Mouse (Mus musculus) midbrain, postnatal 0 days (tissue): ENCODE data around the gene Tmem115. TPM values are rescaled to one million over a fixed set of nuclear protein-coding genes. Genes with fewer than 3 reads are reported as not detected.

Source experiments
- ATAC-seq: fragments of 200-750 bp; cut with Nextera tagmentation; 2 replicates; pipeline ENCODE4 v1.8.0; 2017; ENCODE audit warnings: moderate number of reproducible peaks, mild to moderate bottlenecking, moderate TSS enrichment, moderate library complexity; ENCODE audit not compliant: low FRiP score
- DNase-seq: peaks from one replicate; pipeline ENCODE4 v3.0.0-alpha.2; 2015; ENCODE audit warnings: low spot score
- H3K27ac ChIP-seq: fragments of 300-500 bp; sonication (generic); 2 replicates; pipeline ENCODE4 v1.5.1; 2014; ENCODE audit warnings: low read depth, mild to moderate bottlenecking, low read length, mixed read lengths
- H3K27me3 ChIP-seq: fragments of 300-500 bp; sonication (generic); 2 replicates; pipeline ENCODE4 v1.6.1; 2014; ENCODE audit warnings: low read length, control low read depth, mixed read lengths; ENCODE audit not compliant: insufficient read depth
- H3K36me3 ChIP-seq: fragments of 300-500 bp; sonication (generic); 2 replicates; pipeline ENCODE4 v1.6.1; 2014; ENCODE audit warnings: low read length, control low read depth, mixed read lengths; ENCODE audit not compliant: insufficient read depth
- H3K4me1 ChIP-seq: fragments of 300-500 bp; sonication (generic); 2 replicates; pipeline ENCODE4 v1.6.1; 2014; ENCODE audit warnings: mild to moderate bottlenecking, control low read depth, antibody characterized with exemption, low read length, mixed read lengths; ENCODE audit not compliant: insufficient read depth
- H3K4me2 ChIP-seq: fragments of 300-500 bp; sonication (generic); 2 replicates; pipeline ENCODE4 v1.6.1; 2014; ENCODE audit warnings: low read depth, mild to moderate bottlenecking, low read length, mixed read lengths; ENCODE audit not compliant: poor library complexity, severe bottlenecking
- H3K4me3 ChIP-seq: fragments of 300-500 bp; sonication (generic); 2 replicates; pipeline ENCODE4 v1.5.1; 2014; ENCODE audit warnings: low read depth, mild to moderate bottlenecking, low read length, moderate library complexity
- H3K9ac ChIP-seq: fragments of 300-500 bp; sonication (generic); replicated peaks from 2 replicates; pipeline ENCODE4 v1.6.1; 2014; ENCODE audit warnings: mild to moderate bottlenecking, low read length, moderate library complexity, mixed read lengths; ENCODE audit not compliant: poor library complexity, severe bottlenecking
- H3K9me3 ChIP-seq: fragments of 300-500 bp; sonication (generic); 2 replicates; pipeline ENCODE4 v1.6.1; 2016; ENCODE audit warnings: low read length, control low read depth
- CTCF ChIP-seq: IDR thresholded peaks from 2 replicates; pipeline ENCODE4 v1.5.1; 2016; ENCODE audit warnings: antibody characterized with exemption, mild to moderate bottlenecking
- WGBS: fragments of 180-500 bp; shearing (Covaris S2); extraction: QIAGEN DNeasy Blood & Tissue Kit; methylation state at CpG from one replicate; pipeline ENCODE4 v1.1.7; 2014; 5-methylcytosine and 5-hydroxymethylcytosine counted together
- polyA plus RNA-seq: library from polyadenylated mRNA; unstranded; fragments of >200 nt; fragmentation: Nextera tagmentation; extraction: Ambion mirVana; gene quantifications from 2 replicates; pipeline ENCODE4 v1.2.1, GENCODE M21; 2015
- total RNA-seq: library from RNA; depleted of rRNA; stranded (reverse); fragments of >200 nt; gene quantifications from 2 replicates; pipeline ENCODE4 v1.2.3, GENCODE M21; 2014

Gene Tmem115
- total and polyA plus RNA-seq, 2 experiments from 2014 or later: 51.9 to 57.8 TPM

DNA sequence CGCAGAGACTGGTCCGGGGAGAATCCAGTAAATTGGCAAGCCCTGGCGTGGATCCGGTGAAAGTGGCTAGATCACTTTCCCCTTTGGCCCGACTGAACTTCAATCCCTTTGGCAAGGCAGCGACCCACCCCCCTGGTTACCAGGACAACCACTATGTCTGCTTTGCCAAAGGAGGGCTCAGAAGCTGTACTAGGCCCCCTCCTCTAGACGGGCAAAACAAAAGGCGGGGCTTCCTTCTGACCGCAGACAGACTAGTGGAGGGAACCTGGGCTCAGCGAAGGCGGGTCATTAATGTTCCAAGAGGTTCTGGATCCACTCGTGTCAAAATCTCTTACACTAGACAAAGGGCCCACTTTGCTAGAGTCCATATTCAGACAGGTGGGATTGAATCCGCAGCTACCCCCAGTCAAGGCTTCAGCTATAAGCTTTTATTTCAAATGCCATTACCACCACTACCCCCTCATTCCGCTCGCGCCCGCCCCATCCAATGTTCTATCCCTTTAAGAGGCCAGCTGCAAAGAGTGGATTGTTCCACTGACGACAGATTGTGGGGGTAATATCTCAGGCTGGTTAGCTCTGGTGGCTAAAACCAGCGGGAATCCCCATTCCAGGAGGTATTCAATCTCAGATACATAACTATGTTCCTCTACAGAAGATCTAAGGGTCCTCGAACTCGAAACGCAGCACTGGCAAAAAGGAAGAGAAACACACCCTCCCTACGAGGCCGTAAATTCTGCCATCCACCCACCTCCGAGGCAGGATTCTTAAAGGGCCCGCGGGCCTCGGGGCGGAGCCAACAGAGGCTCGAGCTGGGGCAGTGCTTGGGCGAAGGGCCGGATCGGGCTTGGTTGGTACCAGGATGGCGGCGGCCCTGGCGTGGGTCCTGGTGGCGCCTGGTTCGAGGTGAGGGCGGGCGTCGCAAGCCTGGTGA lies 34.9 kb downstream of the Tmem115 start:
- peaks cover 23% of the 10 kb centered on the region for H3K36me3 ChIP-seq
- under 1% methylated on average over 41 of the region's 41 CpGs for WGBS
- peak overlapping the region; percentile 80 for H3K4me2 ChIP-seq
- peak overlapping the region; percentile 76 for H3K4me3 ChIP-seq
- no peaks in the 10 kb centered on the region for H3K27me3 ChIP-seq
- no peaks in the 10 kb centered on the region for H3K9me3 ChIP-seq
- ATAC-seq (peak; percentile 85), DNase-seq (peak; percentile 93)
- TF ChIP-seq CTCF: no peak
- H3K4me1 ChIP-seq: peaks cover 26% of the 10 kb centered on the region
- H3K9ac ChIP-seq: peak overlapping the region; percentile 77
- peak overlapping the region; percentile 80 for H3K27ac ChIP-seq

- Histone ChIP-seq H3K36me3 (peaks cover 23% of the 10 kb centered on the region), H3K4me3 (peak overlapping the region; percentile 76), H3K27ac (peak overlapping the region; percentile 80), H3K4me1 (peaks cover 20% of the 10 kb centered on the region), H3K9ac (peak overlapping the region; percentile 77), H3K27me3 (no peaks in the 10 kb centered on the region), H3K9me3 (no peaks in the 10 kb centered on the region), H3K4me2 (peak overlapping the region; percentile 80)
- WGBS: under 1% methylated on average over 20 of the region's 23 CpGs
- DNase-seq: no peak
- TF ChIP-seq CTCF: no peak
- ATAC-seq: peak; percentile 31
Measured at GRCm38 (mm10) chr9:107569270-107569669, 35.5 kb downstream of the Tmem115 start.

GRCm38 (mm10) chr9:107570016-107570415 lies 36.3 kb downstream of the Tmem115 start:
- no peak for TF ChIP-seq CTCF
- peaks cover 20% of the 10 kb centered on the region for H3K4me1 ChIP-seq

GRCm38 (mm10) chr9:107570845-107571244 lies 37.1 kb downstream of the Tmem115 start:
- Histone ChIP-seq H3K27me3 (no peaks in the 10 kb centered on the region), H3K9me3 (no peaks in the 10 kb centered on the region), H3K27ac (no peak overlapping the region), H3K36me3 (peaks cover 15% of the 10 kb centered on the region), H3K4me1 (peaks cover 20% of the 10 kb centered on the region), H3K4me3 (no peak overlapping the region; the same call in 1 of the 2 replicates), H3K4me2 (peak overlapping the region; percentile 80; the same call in 1 of the 2 replicates), H3K9ac (no peak overlapping the region)
- ATAC-seq (no peak), DNase-seq (no peak)
- 94% methylated on average over 21 of the region's 21 CpGs for WGBS
- no peak for TF ChIP-seq CTCF

More at GRCm38 (mm10) chr9:107570016-107570415, 36.3 kb downstream of the Tmem115 start:
- Histone ChIP-seq H3K9me3 (no peaks in the 10 kb centered on the region), H3K27me3 (no peaks in the 10 kb centered on the region), H3K4me2 (peak overlapping the region; percentile 80), H3K4me3 (peak overlapping the region; percentile 76), H3K27ac (peak overlapping the region; percentile 80; the same call in 1 of the 2 replicates), H3K9ac (peak overlapping the region; percentile 77), H3K36me3 (peaks cover 21% of the 10 kb centered on the region)
- DNase-seq: no peak
- ATAC-seq: no peak
- 47% methylated on average over 13 of the region's 13 CpGs for WGBS

DNA sequence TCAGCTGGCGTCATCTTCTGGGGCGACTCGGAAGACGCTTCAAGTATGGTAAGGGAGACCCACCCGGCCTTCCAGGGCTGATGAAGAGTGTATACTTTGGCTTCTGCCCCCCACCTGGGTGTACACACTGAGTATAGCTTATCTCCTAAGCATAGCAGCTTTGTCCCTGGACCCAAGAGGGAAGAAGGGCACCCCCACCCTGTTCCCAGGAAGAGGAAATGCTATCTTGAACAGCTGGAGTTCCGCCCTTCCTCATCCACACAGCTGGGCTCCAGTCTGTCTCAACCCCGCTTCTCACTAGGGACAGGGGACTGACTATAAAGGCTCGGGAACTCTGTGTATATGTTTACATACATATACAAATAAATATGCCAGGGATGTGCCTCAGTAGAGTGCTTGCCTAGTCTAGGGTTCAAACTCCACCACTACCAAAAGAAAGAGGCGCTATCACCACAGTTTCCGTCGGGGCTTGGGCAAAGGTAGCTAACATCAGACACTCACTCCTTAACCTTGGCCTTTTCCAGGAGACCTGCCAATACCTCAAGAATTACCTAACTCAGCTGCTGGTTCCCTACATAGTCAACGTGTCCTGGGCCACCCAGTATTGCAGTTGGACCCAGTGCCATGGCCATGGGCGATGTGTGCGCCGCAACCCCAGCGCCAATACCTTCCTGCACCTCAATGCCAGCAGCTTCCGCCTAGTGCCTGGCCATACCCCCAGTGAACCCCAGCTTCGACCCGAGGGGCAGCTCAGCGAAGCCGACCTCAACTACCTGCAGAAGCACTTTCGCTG lies 38.0 kb downstream of the Tmem115 start:
- Histone ChIP-seq H3K4me3 (no peak overlapping the region), H3K9me3 (no peaks in the 10 kb centered on the region), H3K4me2 (no peak overlapping the region), H3K27me3 (no peaks in the 10 kb centered on the region), H3K4me1 (peaks cover 20% of the 10 kb centered on the region), H3K9ac (no peak overlapping the region), H3K36me3 (peaks cover 15% of the 10 kb centered on the region), H3K27ac (no peak overlapping the region)
- TF ChIP-seq CTCF: no peak
- ATAC-seq (no peak), DNase-seq (no peak)
- WGBS: 93% methylated on average over 22 of the region's 22 CpGs
